Mouse (Mus musculus) liver, embryonic 14.5 days (tissue): ENCODE results near the gene Nrxn1.

Experiments used
- CTCF ChIP-seq: IDR thresholded peaks from 2 replicates; pipeline ENCODE4 v1.5.1; 2016; ENCODE audit warnings: antibody characterized with exemption, low read depth, control low read depth
- EP300 ChIP-seq: IDR thresholded peaks from 2 replicates; pipeline ENCODE4 v1.6.1; 2016; ENCODE audit warnings: antibody characterized with exemption, low read depth

GRCm38 (mm10) chr17:90419615-90420014 is 673.3 kb downstream of the Nrxn1 start:
- no peak for TF ChIP-seq EP300
- no peak for TF ChIP-seq CTCF
